Mouse (Mus musculus) large intestine, adult 2 months (tissue): Measurements from ENCODE around the gene Smap2. TPM values are rescaled to one million over a fixed set of nuclear protein-coding genes. Genes with fewer than 3 reads are reported as not detected.

Source experiments
- DNase-seq: peaks from one replicate; pipeline ENCODE4 v3.0.0-alpha.2; 2012; ENCODE audit warnings: low read depth, low spot score
- WGBS: fragments of 180-500 bp; shearing (Covaris S2); methylation state at CpG from one replicate; pipeline ENCODE4 v1.1.7; 2018; 5-methylcytosine and 5-hydroxymethylcytosine counted together
- polyA plus RNA-seq: library from polyadenylated mRNA; depleted of rRNA; stranded (reverse); fragments of >200 nt; gene quantifications from 2 replicates; pipeline ENCODE4 v1.2.3, GENCODE M21; 2012

Smap2 gene
- polyA plus RNA-seq, 1 experiment: 29.1 TPM

GRCm38 (mm10) chr4:120987319-120987718, 29.7 kb downstream of the Smap2 start:
- 69% methylated on average over 4 of the region's 4 CpGs for WGBS

GRCm38 (mm10) chr4:120986446-120986845, 30.6 kb downstream of the Smap2 start:
- 8% methylated on average over 6 of the region's 6 CpGs for WGBS

More at GRCm38 (mm10) chr4:120987319-120987718, 29.7 kb downstream of the Smap2 start:
- no peak for DNase-seq

GRCm38 (mm10) chr4:120978221-120978620, 38.8 kb downstream of the Smap2 start:
- WGBS: 62% methylated on average over 3 of the region's 3 CpGs
- no peak for DNase-seq

More at GRCm38 (mm10) chr4:120986446-120986845, 30.6 kb downstream of the Smap2 start:
- no peak for DNase-seq

GRCm38 (mm10) chr4:120975428-120975734, 41.7 kb downstream of the Smap2 start:
- WGBS: 86% methylated on average over 4 of the region's 4 CpGs
- no peak for DNase-seq

GRCm38 (mm10) chr4:120974711-120975427, 42.2 kb downstream of the Smap2 start:
- no peak for DNase-seq
- 84% methylated on average over 11 of the region's 11 CpGs for WGBS

GRCm38 (mm10) chr4:120971842-120972241, 45.2 kb downstream of the Smap2 start:
- WGBS: 95% methylated on average over 8 of the region's 8 CpGs
- DNase-seq: no peak

GRCm38 (mm10) chr4:120969382-120970146, 47.5 kb downstream of the Smap2 start:
- WGBS: 77% methylated on average over 5 of the region's 5 CpGs
- DNase-seq: no peak

GRCm38 (mm10) chr4:120968486-120968885, 48.6 kb downstream of the Smap2 start:
- 89% methylated on average over 9 of the region's 9 CpGs for WGBS

GRCm38 (mm10) chr4:120955586-120955985, 61.5 kb downstream of the Smap2 start:
- no peak for DNase-seq
- WGBS: 85% methylated on average over 1 of the region's 1 CpGs

More at GRCm38 (mm10) chr4:120968486-120968885, 48.6 kb downstream of the Smap2 start:
- DNase-seq: no peak

- 83% methylated on average over 1 of the region's 1 CpGs for WGBS
- DNase-seq: no peak
Observed at GRCm38 (mm10) chr4:120953667-120954066, 63.4 kb downstream of the Smap2 start.

- DNase-seq: no peak
- WGBS: 85% methylated on average over 4 of the region's 4 CpGs
Observed at GRCm38 (mm10) chr4:120953038-120953437, 64.0 kb downstream of the Smap2 start.

- WGBS: 26% methylated on average over 6 of the region's 6 CpGs
- DNase-seq: no peak
Observed at GRCm38 (mm10) chr4:120952163-120952562, 64.9 kb downstream of the Smap2 start.

- WGBS: 1% methylated on average over 60 of the region's 60 CpGs
- DNase-seq: peak; percentile 64
Observed at GRCm38 (mm10) chr4:120951428-120951973, 65.5 kb downstream of the Smap2 start, which contains the start of gene Zfp69. TSS of gene Zfp69 (minus strand) at chr4:120951699.

- DNase-seq: peak; percentile 16
- 4% methylated on average over 20 of the region's 20 CpGs for WGBS
Observed at GRCm38 (mm10) chr4:120950763-120951427, 66.2 kb downstream of the Smap2 start.

GRCm38 (mm10) chr4:120948938-120949337, 68.1 kb downstream of the Smap2 start:
- 80% methylated on average over 3 of the region's 3 CpGs for WGBS
- DNase-seq: no peak

- 39% methylated on average over 3 of the region's 3 CpGs for WGBS
- no peak for DNase-seq
Observed at GRCm38 (mm10) chr4:120935006-120935405, 82.0 kb downstream of the Smap2 start.

- no peak for DNase-seq
- 96% methylated on average over 18 of the region's 18 CpGs for WGBS
Observed at GRCm38 (mm10) chr4:120930736-120931135, 86.3 kb downstream of the Smap2 start.

GRCm38 (mm10) chr4:120928686-120929085, 88.4 kb downstream of the Smap2 start:
- no peak for DNase-seq
- 76% methylated on average over 3 of the region's 3 CpGs for WGBS

- DNase-seq: peak; percentile 25
- WGBS: 6% methylated on average over 3 of the region's 3 CpGs
Observed at GRCm38 (mm10) chr4:120925386-120925785, 91.7 kb downstream of the Smap2 start.
